Mouse (Mus musculus) urinary bladder, adult 18-20 months (tissue): ENCODE measurements at regions not wholly inside any gene's neighbourhood (a gene's known extent, or its start where the extent isn't known, plus 50 kb on each side); places are given as distances from the start of the nearest gene placed in this dataset.

Experiments
- DNase-seq, 2 experiments: peaks; one replicate each; pipeline ENCODE4 v3.0.0; 2022; ENCODE audit warnings: low spot score in 2 of 2, mixed read lengths in 2 of 2

DNA sequence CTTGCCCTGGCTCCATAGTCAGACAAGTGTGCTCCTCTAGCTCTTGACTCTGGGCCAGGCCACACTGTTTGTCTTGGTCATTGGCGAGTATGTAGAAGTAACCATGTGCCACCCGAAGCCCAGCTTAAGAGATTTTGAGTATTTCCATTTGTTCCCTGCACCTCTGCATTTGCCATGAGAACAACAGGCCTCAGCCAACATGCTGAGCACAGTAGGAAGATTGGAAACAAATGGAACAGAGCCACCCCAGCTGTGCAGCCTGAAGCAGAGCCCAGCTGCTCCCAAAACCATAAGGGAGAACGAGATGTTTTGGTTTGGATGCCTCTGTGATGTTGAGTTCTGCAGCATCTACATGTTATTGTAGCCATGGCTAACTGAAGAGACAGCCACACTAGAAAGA is 433.1 kb upstream of the Gm6657 start:
- no peak for DNase-seq

DNA sequence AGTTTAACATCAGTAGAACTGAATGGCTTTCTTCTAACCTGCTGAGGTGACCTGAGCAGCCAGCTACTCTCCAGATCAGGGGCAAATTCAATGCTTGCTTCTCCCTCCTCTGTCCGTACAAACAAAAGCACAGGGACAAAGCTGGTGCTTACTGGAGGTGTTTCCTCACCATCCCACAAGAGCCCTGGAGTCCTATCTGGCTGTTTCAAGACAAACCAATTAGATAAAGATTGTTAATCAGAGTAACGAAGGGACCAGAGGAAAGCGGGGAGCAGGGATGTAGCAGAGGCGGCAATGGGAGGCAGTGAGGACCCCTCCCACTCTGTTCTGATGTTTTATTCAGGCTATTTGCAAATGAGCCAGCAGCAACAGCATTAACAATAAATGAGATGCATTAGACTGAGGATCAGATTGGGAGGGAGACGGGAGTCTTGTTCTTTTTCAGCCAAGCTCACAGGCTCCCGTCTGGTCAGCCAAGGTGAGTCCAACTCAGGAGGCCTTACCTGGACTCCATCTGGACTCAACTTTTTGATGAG is 418.0 kb upstream of the Gm6657 start:
- DNase-seq = no peak

DNA sequence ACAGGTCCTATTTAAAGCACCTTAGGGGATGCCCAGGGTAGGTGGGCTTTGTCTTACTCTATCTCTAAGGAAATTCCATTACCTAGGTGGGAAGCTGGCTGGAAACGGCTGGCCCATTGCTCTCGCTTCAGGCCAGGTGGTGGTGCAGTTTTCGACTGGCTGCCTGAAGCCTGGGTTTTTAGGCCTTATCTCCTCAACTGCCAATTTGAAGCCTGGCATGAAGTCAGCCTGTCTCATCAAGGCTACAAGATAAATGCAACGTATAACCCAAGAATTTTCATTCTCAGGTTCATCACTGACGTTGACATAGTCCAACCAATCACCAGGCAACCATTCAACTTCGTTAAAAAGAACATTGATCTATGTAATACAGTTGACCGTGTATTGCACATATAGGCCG is 417.3 kb upstream of the Gm6657 start:
- DNase-seq = no peak

GRCm38 (mm10) chr12:77780885-77781698 is 412.9 kb upstream of the Gm6657 start:
- peak; percentile 76 to 89 for DNase-seq

DNA sequence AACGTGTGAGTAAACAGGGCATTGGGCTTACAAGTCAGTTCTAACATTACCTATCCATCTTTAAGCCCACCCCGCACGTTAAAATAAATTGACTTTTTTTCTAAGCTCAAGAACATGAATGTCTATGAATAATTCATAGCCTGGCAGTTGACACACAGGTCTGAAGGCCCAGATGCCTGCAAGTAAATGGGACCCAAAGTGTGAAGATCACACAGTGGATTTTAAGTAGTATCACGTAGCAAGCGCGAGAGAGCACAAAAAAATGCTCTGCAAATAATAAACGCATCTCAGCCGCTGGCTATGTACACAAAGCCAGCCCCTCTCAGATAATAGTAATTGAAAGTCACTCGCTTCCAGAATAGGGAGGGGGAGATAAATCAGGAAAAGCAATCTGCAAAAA is 410.1 kb upstream of the Gm6657 start:
- no peak for DNase-seq

- DNase-seq = no peak
Observed at GRCm38 (mm10) chr12:77785647-77786046, 408.4 kb upstream of the Gm6657 start.

- no peak for DNase-seq
Observed at GRCm38 (mm10) chr12:77786678-77787077, 407.4 kb upstream of the Gm6657 start.

GRCm38 (mm10) chr12:77788273-77788672 is 405.8 kb upstream of the Gm6657 start:
- no peak for DNase-seq

DNA sequence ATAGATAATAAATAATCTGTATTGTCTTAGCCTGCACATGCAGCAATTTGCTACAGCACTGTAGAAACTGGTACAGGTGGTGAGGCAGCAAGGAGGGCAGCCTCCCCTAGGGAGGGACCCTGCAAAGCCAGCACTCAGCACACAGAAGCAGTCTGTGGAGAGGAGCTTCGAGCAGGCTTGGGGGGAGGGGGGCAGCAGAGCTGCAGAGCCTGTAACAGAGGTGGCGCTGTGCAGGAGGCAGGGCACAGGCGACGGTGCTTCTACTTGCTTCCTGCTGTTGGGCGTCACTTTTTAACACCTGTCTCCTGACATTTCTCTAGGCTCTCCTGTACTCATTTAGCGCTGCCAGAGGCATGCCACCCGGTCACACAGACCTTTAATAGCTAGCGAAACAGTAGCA is 404.6 kb upstream of the Gm6657 start:
- no peak for DNase-seq

- no peak for DNase-seq
Observed at GRCm38 (mm10) chr12:77789871-77790270, 404.2 kb upstream of the Gm6657 start.

GRCm38 (mm10) chr12:77790891-77791672 is 403.0 kb upstream of the Gm6657 start:
- no peak for DNase-seq

GRCm38 (mm10) chr12:77798516-77798915 is 395.5 kb upstream of the Gm6657 start:
- no peak for DNase-seq

- no peak for DNase-seq
Observed at GRCm38 (mm10) chr12:77799134-77799770, 394.8 kb upstream of the Gm6657 start.

GRCm38 (mm10) chr12:77807674-77808073 is 386.4 kb upstream of the Gm6657 start:
- no peak for DNase-seq

DNA sequence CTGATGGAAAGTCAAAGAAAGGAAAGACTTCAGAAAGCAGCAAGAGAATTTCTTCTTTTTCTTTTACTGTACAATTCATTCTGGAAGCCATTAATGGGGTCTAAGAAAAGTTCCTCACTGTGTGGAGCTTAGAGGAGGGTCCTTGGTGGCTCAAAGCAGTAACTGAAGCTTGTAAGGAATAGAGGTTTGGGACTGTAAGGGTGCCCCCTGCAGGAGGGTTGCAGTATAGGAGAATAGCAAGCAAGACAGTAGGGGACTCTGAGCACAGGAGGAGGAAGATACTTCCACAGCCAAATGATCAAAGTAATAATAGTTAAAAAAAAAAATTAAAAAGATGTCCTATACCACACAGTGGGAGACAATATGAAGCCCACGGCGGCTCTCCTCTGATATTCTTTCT is 382.8 kb upstream of the Gm6657 start:
- DNase-seq = no peak

DNA sequence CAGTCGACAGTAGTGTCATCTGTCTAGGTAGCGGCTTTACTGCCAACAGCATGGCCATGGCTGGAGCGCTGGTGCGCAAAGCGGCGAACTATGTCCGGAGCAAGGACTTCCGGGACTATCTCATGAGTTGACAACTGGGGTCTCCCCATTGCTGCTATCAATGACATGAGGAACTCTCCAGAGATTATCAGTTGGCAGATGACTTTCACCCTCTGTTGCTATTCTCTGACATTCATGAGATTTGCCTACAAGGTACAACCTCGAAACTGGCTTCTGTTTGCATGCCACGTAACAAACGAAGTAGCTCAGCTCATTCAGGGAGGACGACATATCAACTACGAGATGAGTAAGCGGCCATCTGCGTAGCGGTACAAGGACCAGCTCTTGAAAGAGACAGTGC is 374.6 kb upstream of the Gm6657 start:
- DNase-seq = no peak

DNA sequence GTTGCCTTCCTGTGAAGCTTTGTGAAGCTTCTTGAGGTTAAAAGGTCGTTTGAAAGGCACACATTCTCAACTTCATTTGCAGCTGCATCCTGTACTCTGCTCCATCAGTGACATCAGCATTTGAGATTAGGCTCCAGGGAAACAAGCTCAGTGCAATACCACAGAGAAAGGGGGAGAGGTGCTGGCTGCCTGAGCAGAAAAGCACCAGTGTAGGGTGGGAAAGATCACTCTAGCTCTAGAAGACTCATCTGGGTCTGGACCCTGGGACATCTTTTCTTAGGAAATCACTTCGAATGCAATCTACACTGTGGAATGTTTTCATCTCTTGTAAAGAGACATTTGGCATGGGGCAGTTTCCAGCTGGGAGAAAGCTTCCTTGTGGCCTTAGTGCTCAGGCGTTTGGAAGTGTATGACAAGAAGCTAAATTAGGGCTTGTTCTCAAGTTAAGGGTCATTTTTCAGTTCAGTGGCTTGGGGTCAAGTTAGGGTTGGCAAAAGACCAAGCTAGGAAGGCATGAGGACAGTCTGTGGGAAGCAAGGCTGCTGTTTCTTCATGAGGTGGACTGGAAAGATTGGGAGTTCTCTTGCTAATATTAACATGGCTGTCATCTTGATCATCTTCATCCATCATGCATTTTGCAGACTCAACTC is 370.5 kb upstream of the Gm6657 start:
- DNase-seq = no peak

GRCm38 (mm10) chr12:77833411-77834169 is 360.5 kb upstream of the Gm6657 start:
- DNase-seq = no peak

DNA sequence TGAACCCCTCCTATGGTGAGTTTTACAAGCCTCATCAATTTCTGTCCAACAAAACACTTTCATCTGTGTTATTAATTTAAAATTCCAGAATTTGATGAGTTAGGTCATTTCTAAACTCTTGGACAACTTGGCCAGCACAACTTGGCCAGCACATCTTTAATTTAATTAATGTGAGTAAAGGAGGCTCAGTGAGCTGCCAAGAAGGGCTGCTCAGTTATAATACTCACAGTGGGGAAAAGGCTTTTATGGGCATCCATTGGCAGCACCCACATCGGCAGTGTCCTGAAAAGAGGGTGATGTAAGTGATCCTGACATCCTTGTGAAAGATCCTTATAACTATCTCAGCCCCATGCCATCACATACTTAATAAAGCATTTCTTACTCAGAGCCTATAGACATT is 359.2 kb upstream of the Gm6657 start:
- no peak for DNase-seq

GRCm38 (mm10) chr12:77836231-77836630 is 357.8 kb upstream of the Gm6657 start:
- no peak for DNase-seq

DNA sequence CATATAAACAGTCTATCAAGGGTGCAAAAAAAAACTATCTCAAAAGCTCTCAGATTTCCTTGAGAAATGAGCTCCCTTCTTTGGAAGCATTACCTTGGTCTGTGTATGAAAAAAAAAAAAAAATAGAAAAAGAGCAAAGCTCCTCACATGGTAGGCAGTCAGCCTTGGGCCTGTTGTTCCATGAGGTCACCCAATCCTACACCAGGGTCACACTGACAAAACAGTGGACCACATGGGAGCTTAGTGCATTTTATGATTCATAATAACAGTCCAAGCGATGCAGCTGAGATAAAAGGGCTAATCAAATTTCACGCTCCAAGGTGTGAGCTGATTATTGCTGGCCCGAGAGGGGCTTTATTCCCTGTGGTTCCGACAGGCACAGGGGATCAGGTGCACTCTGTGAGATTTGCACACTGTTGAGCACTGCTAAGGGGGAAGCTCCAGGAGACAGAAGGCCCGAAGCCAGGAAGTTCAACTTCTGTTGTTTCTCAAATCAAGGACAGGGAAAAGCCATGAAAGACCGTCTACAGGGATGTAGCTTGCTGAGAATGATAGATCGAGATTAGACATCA is 352.1 kb upstream of the Gm6657 start:
- DNase-seq = no peak
